Mouse (Mus musculus): Measurements from ENCODE around the gene Imp4.

- TF ChIP-seq TAL1 (IDR thresholded peaks at IDR 0.05; ENCODE audit: low read length) (no peak), GATA1 (IDR thresholded peaks at IDR 0.05; ENCODE audit: low read length) (no peak)
These were observed 28.4 kb downstream of the Imp4 start for GRCm38 (mm10) chr1:34468051-34468450.
